In genomic region chr17:76484130-76484529, GRCm38 (mm10) we compare ENCODE assay signal across 23 mouse cellular contexts.
DNase-seq lines count a peak whose midpoint lies in the region; ATAC-seq and TF ChIP-seq lines count a peak whose summit lies in the region.
"Had no signal": no experiment of that assay in that cellular context is flagged by ENCODE, and none has a peak within 500 bp of the region (broad histone marks: within the 10 kb centered on the region; RNA-seq: fewer than 3 reads in every experiment).

No protein-coding gene starts in this region.

- ATAC-seq in kidney, postnatal 0 days (replicated peaks; ENCODE audit: low FRiP score, low read depth), result no peak
- no peak for ATAC-seq in kidney, embryonic 14.5 days (ENCODE audit: low FRiP score, low TSS enrichment)
- ATAC-seq: hindbrain, embryonic 16.5 days; intestine, postnatal 0 days; liver, postnatal 0 days had no signal

- H3K9me3 ChIP-seq in kidney, postnatal 0 days (replicated peaks; ENCODE audit: low read length), result no peaks in the 10 kb centered on the region
- no peaks in the 10 kb centered on the region for H3K9me3 ChIP-seq in kidney, embryonic 14.5 days (ENCODE audit: control insufficient read depth, low read length)
- H3K9me3 ChIP-seq: embryonic facial prominence, embryonic 15.5 days; heart, embryonic 13.5 days; limb, embryonic 10.5 days; megakaryocyte, embryonic 14.5 days; neural tube, embryonic 12.5 days; stomach, embryonic 15.5 days had no signal

- H3K27ac ChIP-seq in cerebellum, adult 2 months (ENCODE audit: insufficient read depth, low read length), result no peak overlapping the region
- no peak overlapping the region for H3K27ac ChIP-seq in kidney, postnatal 0 days
- H3K27ac ChIP-seq in kidney, embryonic 14.5 days (ENCODE audit: low read depth, low read length), result no peak overlapping the region
- H3K27ac ChIP-seq: embryonic facial prominence, embryonic 15.5 days; heart, embryonic 13.5 days; limb, embryonic 10.5 days; neural tube, embryonic 12.5 days; stomach, embryonic 15.5 days had no signal

- H3K4me2 ChIP-seq in kidney, postnatal 0 days (ENCODE audit: low read length), result no peak overlapping the region
- no peak overlapping the region for H3K4me2 ChIP-seq in kidney, embryonic 14.5 days (replicated peaks; ENCODE audit: low read depth, low read length)
- H3K4me2 ChIP-seq: embryonic facial prominence, embryonic 15.5 days; heart, embryonic 13.5 days; neural tube, embryonic 12.5 days; stomach, embryonic 15.5 days had no signal

- no peak overlapping the region for H3K9ac ChIP-seq in kidney, postnatal 0 days (ENCODE audit: low read depth, low read length)
- H3K9ac ChIP-seq in kidney, embryonic 14.5 days (ENCODE audit: low read depth, low read length), result no peak overlapping the region
- H3K9ac ChIP-seq: embryonic facial prominence, embryonic 15.5 days; heart, embryonic 13.5 days; liver, postnatal 0 days; neural tube, embryonic 12.5 days; stomach, embryonic 15.5 days had no signal

- H3K4me3 ChIP-seq in cerebellum, adult 2 months (replicated peaks; ENCODE audit: insufficient read depth, low read depth, low read length), result no peak overlapping the region
- H3K4me3 ChIP-seq in kidney, postnatal 0 days (replicated peaks; ENCODE audit: low read depth, low read length), result no peak overlapping the region
- H3K4me3 ChIP-seq in kidney, embryonic 14.5 days (ENCODE audit: low read length), result no peak overlapping the region
- H3K4me3 ChIP-seq: embryonic facial prominence, embryonic 15.5 days; heart, embryonic 13.5 days; limb, embryonic 10.5 days; megakaryocyte, embryonic 14.5 days; neural tube, embryonic 12.5 days; stomach, embryonic 15.5 days had no signal

- peak; percentile 3 to 4 for DNase-seq in cerebellum, postnatal 10 days
- DNase-seq in cerebellum, adult 2 months, result no peak
- DNase-seq in kidney, postnatal 0 days (ENCODE audit: low spot score), result peak; percentile 28
- DNase-seq in lung, postnatal 14 days, result peak; percentile 7
- no peak for DNase-seq in lung, adult 18-20 months
- DNase-seq in brain, adult 2 months (ENCODE audit: low read depth, low spot score), result peak; percentile 3
- no peak for DNase-seq in neural tube, embryonic 10.5 days (ENCODE audit: extremely low spot score, low spot score)
- DNase-seq: adrenal gland, adult 2 months; heart, postnatal 36 days; liver, postnatal 0 days; right cerebral cortex, adult 18-20 months; thymus, adult 18-20 months; thymus, postnatal 4 days had no signal

- no peaks in the 10 kb centered on the region for H3K4me1 ChIP-seq in cerebellum, adult 2 months (ENCODE audit: control insufficient read depth, insufficient read depth, low read length)
- H3K4me1 ChIP-seq in kidney, postnatal 0 days (replicated peaks; ENCODE audit: insufficient read depth, low read length), result no peaks in the 10 kb centered on the region
- no peaks in the 10 kb centered on the region for H3K4me1 ChIP-seq in kidney, embryonic 14.5 days (ENCODE audit: control insufficient read depth, insufficient read depth, low read length)
- H3K4me1 ChIP-seq: embryonic facial prominence, embryonic 15.5 days; heart, embryonic 13.5 days; limb, embryonic 10.5 days; megakaryocyte, embryonic 14.5 days; neural tube, embryonic 12.5 days; stomach, embryonic 15.5 days had no signal

- TF ChIP-seq CTCF in cerebellum, adult 2 months (IDR thresholded peaks at IDR 0.05; ENCODE audit: borderline replicate concordance, insufficient read depth, low read depth, low read length), result no peak
- TF ChIP-seq CTCF in kidney, postnatal 0 days (IDR thresholded peaks at IDR 0.05; ENCODE audit: low read depth), result no peak

- H3K36me3 ChIP-seq in kidney, postnatal 0 days (ENCODE audit: insufficient read depth, low read length), result no peaks in the 10 kb centered on the region
- H3K36me3 ChIP-seq in kidney, embryonic 14.5 days (ENCODE audit: control insufficient read depth, insufficient read depth, low read length), result no peaks in the 10 kb centered on the region
- H3K36me3 ChIP-seq: embryonic facial prominence, embryonic 15.5 days; G1E; heart, embryonic 13.5 days; limb, embryonic 10.5 days; neural tube, embryonic 12.5 days; stomach, embryonic 15.5 days had no signal

- H3K27me3 ChIP-seq in cerebellum, adult 2 months (ENCODE audit: control insufficient read depth, insufficient read depth, low read length), result no peaks in the 10 kb centered on the region
- no peaks in the 10 kb centered on the region for H3K27me3 ChIP-seq in kidney, postnatal 0 days (ENCODE audit: insufficient read depth, low read length)
- no peaks in the 10 kb centered on the region for H3K27me3 ChIP-seq in kidney, embryonic 14.5 days (ENCODE audit: control insufficient read depth, insufficient read depth, low read length)
- H3K27me3 ChIP-seq: embryonic facial prominence, embryonic 15.5 days; heart, embryonic 13.5 days; megakaryocyte, embryonic 14.5 days; neural tube, embryonic 12.5 days; stomach, embryonic 15.5 days had no signal

- 55% methylated on average over 2 of the region's 2 CpGs for WGBS in cerebellum, adult 2 months
- 54% methylated on average over 2 of the region's 2 CpGs for WGBS in kidney, postnatal 0 days
- 48% methylated on average over 2 of the region's 2 CpGs for WGBS in kidney, embryonic 14.5 days

- TF ChIP-seq POLR2A in cerebellum, adult 2 months (IDR thresholded peaks at IDR 0.05; ENCODE audit: borderline replicate concordance, insufficient read depth, low read length), result no peak

Comparison
In these comparisons a context has a peak if more than half of its experiments do, and no peak if none do; other contexts are left out.
1. DNase-seq: peak in cerebellum, postnatal 10 days (2 of 2), kidney, postnatal 0 days (single experiment), lung, postnatal 14 days (single experiment) and brain, adult 2 months (single experiment); none in cerebellum, adult 2 months (0 of 2), lung, adult 18-20 months (0 of 2) and neural tube, embryonic 10.5 days (single experiment).